Mouse (Mus musculus): ENCODE measurements around the gene Plac9a.

DNA sequence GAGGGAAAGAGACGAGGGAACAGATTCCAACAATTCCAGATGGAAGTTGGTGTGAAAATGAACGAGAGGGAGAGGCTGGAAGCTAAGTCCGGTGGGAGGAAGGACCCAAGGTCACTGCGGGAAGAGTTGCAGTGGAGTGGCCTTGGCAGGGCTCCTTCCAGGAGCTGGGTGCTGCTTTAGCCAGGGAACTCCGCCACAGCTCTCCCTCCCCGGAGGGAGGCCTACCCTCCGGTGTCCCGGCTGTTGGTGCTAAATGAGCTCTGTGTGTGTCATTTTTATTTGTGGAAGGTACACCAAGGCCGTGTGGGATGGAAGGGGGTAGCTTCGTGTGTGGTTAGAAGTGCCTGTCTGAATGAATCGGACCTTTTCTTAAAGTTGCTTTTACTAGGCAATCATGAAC lies 36.1 kb downstream of the Plac9a start:
- TF ChIP-seq CTCF (IDR thresholded peaks at IDR 0.05; ENCODE audit: borderline replicate concordance, insufficient read depth, low read length) (no peak), POLR2A (IDR thresholded peaks at IDR 0.05; ENCODE audit: low read depth, low read length) (no peak)

Measured in embryonic fibroblast, embryonic 13.5 days (primary cell).